Mouse (Mus musculus): ENCODE results near the gene Spg11.
"Not testable (repeated sequence)": the region's sequence is repeated elsewhere in the genome, so short reads cannot be mapped to it uniquely, and the experiment has no call there.

The Spg11 gene

DNA sequence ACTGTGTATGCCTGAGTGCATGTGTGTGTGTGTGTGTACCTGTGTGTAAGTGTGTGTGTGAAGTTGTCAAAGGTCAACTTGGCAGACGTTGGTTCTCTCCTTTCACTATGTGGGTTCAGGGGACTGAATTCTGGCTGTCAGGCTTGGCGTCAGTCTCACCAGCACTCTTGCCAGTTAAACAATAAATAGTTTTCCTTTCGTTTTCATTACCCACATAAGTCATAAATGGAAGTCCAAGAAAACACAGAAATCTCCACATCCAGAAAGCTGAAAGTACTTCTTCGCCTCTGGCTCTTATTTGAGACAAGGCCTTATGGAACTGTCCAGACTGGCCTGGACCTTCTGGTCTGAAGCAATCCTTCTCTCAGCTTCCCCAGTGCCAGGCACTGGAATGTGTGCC lies 27.6 kb upstream of the Spg11 start:
- no peak for DNase-seq (ENCODE audit: low spot score)

DNA sequence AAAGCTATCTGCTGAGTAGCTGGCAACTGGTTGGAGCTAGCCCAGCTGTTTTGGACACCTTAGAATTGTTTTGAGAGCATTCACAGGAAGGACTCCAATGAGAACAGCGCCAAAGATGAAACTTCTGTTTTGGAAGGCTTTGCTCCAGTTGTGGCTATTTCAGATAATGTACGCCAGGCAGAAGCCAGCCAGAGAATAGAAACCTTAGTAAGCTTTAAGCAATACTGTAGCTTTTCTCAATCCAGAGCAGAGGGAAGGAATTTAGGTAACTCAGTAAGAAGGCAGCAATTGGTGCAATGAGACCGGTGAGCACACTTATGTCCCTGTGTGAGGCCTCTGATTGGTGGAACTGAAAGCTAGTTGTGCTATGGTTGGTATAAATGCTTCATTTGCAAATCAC lies 24.9 kb upstream of the Spg11 start:
- no peak for DNase-seq (ENCODE audit: low spot score)

DNA sequence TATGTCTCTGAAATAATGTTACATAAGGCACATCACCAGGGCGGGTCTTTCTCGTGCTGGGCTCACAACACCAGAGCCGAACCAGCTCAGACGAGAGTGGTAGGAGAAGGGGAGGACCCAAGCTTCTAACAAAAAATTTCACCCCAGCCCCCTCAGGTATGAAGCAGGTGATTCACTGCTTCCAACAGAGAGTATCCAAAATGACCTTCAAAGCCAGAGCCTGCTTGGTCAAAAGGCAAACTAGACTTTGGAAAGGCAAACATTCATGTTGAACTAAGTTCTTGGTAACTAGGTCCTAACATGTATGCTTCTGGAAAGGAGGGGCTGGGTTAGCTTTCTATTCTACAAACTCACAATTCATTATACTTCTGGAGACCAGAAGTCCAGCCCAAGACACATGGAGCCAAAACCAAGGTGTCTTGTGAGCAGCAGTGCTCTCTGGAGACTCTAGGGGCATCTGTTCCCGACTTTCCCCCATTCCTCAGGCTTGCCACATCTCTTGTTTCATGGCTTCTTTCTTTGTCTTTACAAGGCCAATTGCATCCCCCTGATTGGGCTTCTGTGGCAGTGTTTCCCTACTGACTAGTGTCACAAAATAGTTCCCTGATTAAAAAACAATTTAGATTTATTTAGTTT lies 23.3 kb upstream of the Spg11 start:
- no peak for DNase-seq (ENCODE audit: low spot score)

DNA sequence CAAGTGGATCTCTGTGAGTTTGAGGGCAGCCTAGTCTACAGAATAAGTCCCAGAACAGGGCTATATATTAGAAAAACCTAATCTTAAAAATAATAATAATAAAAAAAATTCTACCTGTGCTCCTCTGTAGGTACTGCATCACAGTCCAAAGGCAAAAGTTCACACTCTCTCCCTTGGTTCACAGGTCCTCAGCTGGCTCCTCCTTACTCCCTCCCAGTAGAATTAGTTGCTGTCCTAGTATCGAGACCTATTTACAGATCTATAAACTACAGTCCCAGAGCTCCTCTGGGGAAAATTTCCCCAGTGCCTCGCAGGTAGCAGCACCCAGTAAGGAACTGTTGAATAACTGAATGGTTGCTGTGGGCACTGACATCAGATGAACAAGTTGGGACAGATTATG lies 22.6 kb upstream of the Spg11 start:
- DNase-seq (ENCODE audit: low spot score), result no peak

DNA sequence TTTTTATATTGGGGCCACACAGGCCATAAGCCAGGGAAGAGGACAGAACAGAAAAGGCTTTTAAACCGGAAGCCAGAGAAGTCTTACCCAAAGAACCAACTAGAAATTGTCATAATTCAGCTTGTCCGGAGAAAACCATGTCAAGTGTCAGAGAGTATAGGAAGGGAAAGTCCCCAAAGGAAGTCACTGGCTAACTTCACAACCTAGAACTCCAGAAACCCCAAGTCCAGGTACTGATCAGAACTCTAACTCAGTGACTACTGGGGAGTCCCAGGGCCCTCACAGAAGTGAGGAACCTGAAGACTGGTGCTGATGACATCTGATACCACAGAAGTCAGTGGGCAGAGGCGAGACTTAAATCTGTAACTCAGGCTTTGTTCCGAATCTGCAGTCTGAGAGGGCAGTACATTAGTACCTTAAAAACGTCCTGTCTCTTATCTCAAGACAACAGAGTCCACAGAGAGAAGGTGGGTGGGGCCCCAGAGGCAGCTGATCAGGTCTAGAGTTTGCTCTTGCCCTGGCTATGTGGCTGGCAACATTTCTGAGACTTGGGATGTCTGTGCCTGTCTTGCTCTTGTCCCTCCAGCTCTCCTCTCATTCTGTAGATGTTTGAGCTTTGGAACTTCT lies 19.8 kb upstream of the Spg11 start:
- DNase-seq (ENCODE audit: low spot score), result no peak

DNA sequence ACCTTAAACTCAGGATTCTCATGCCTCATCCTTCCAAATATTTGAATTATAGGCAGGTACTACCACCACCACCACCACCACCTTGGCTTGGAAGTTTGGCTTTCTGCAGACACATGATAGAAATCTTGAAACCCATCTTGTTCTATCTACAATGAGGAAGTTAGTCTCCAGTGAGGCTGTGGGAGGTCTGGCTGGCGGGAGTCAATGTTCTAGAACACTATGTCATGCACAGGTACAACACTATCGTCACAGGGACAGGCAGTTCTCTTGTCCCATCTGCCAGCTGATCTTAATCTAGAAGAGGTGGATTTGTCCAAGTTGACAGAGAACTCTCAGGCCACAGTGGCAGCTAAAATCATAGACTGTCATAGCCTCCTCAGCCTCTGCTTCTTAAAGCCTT lies 14.4 kb upstream of the Spg11 start:
- no peak for DNase-seq (ENCODE audit: low spot score)

DNA sequence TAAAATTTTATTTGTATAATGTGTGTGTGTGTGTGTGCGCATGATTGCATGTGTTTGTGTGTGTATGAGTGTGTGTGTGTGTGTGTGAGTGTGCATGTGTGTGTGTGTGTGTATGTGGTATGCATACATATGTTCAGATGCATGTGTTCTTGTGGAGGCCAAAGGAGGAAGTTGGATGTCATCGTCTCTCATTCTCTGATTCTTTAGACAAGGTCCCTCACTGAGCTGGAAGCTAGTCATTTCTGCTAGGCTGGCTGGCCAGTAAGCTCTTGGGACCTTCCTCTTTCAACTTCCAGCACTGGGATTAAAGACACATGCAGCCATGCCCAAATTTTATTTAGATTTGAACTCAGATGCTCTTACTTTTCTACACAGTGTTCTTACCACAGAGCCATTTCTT lies 13.9 kb upstream of the Spg11 start:
- no peak for DNase-seq (ENCODE audit: low spot score)

DNA sequence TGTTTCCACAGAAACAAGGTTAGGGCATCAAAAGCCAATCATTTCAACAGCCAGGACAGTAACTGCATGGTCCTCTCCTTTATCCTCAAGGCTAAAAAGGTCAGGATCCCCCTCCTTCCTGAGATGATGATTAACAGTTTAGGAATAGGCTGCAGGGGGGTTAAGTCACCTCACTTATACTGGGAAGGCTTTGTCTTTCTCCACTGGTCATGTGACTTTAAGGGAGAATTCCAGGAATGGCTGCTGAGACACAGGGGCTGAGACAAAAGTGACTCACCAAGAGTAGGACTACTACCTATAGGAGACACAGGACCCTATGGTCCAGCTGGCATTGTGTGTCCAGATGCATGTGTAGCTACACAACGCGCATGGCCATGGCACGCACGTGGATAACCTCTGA lies 9.4 kb upstream of the Spg11 start:
- no peak for DNase-seq (ENCODE audit: low spot score)

DNA sequence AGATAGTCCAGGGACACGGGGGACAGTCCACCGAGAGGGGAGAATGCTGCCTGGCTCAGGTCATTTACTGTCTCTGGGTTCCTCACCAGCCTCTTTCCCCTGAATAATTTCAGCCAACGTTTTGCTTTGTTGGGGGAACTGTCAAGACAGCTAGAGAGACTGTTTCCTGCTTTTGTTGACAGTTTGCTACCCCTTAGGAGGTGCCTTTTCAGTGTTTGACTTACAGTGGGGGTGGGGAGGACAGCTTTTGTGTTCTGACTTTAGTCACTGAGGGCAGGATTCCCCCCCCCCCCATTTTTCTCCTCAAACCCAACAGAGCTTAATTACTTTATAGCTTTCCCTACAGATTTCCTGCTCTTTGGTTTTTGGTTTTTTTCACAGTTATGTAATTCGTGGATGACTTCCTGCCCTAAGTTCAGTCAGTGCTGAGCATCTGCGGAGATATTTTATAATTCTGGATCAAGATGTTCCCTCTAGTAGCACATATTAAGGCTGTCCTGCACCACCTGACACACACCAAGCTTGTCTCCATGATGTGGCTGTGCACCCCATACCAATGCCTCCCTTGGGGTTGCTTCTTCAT lies 8.7 kb upstream of the Spg11 start:
- DNase-seq (ENCODE audit: low spot score), result no peak

DNA sequence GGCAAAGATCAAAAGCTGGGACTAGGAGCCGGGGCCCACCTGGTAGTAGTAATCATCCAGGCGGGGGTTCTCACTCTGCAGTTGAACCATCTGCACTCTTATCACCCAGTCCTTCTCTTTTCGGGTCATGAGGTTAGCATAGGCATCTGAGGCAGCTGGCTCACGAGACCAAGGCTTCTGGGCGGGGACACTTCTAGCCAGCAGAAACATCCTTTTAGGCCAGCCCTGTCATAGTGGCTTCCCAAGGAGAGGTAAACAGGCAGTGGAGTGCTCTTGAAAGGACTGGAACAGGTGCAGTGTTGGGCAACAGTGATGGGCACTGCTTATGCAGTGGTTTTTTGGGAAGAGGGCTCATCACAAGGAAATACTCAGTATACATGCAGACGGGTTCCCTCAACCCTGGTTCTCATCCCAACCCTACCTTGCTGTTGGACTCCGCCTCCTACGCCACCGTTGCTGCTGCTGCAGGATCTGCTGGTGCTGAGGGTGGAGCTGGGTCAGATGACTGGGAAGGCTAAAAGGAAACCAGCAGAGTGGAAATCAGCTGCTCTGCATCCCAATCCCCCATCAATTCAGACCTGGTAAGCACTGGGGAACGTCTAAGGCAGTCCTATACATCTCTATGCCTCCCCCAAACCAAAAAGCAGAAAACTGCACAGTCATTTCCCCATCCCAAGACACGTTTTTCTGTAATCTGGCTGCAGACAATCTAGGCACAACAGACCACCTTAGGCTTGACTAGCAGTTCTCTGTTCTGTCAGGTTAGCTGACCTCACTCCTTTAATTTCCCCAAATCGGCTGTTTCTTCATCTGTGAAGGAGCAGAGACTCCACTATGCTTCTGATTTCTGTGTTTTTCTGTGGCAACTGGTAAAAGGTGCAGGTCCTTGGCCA lies 7.7 kb upstream of the Spg11 start:
- DNase-seq (ENCODE audit: low spot score), result no peak

DNA sequence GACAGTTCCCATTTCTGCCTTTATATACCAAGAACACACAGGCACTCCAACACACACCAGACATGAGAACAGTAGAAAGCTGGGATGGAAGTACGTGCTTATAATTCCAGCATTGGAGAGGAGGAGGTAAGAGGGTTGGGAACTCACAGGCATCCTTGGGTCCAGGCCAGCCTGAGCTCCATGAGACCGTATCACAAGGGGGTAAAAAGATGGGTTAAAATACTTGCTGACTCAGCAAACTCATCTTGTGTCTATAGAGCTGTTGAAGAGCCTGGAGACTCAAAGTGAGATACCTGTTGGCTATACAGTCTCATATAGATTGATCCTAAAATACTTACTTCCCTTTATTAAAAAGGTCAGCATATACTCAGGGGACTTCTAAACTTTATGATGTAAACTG lies 1.3 kb downstream of the Spg11 start:
- no peak for DNase-seq (ENCODE audit: low spot score)

DNA sequence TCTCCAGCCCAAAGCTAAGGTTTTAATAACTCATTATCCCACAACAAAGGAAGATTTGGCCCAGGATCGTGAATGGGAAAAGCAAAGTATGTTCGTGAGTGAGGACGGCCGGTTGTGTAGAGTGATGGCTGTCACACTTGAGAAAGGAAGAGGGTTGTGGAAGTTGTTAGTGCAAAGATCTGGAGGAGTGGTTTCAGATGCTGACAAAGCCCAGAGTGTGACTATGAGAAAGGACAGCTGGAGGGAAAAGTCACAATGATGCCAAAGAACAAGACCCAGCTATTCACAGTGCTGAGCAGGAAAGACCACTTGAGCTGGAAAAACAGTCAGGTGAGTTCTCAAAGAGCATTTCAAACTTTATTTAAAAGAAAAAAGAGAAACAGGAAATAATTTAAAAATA lies 8.5 kb downstream of the Spg11 start:
- DNase-seq (ENCODE audit: low spot score), result no peak

DNA sequence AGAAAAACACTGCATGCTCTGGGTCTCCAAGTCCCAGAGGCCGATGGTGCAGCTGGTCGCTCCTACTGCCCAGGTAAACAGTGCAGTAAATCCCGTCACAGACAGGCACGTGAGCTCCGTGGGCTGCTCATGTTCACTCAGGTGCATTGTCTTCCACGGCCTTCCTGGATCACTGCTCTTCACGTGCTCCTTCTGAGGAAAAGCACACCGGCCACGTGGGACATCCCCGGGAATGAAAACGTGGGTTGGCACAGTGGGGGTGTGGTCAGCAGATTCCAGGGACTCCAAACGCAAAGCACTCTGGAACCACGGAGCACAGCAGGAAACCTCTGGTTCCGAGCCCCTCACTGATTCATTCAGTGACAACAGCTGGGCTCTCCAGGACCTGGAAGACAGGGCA lies 10.1 kb downstream of the Spg11 start:
- DNase-seq (ENCODE audit: low spot score), result no peak

DNA sequence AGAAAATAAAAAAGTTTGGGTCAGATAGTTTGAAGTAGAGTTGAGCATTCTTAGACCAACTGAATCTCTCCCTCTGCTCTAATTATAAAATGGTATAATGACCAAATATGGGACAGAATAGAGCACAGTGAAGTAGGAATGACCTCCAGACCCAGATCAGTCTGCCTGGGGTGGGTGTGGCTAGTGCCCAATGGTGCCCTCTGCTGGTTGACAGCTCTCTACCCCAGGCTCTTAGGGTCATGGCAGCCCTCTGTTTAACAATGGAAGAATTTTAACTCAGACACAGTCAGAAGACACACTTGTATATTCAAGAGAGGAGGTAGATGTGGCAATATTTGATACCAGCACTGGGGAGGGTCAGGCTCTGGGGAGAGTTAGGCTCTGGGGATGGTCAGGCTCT lies 16.1 kb downstream of the Spg11 start:
- no peak for DNase-seq (ENCODE audit: low spot score)

DNA sequence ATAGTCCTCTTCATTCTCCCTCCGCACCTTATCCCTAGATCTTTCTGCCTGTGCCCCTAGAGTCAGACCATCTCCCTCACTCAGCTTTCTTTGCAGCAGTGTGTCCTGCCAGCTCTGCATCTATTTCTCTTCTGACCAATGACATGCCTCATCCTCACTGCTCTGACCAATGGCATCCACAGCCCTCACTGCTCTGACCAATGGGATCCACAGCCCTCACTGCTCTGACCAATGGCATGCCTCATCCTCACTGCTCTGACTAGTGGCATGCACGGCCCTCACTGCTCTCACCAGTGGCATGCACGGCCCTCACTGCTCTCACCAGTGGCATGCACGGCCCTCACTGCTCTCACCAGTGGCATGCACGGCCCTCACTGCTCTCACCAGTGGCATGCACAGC lies 20.5 kb downstream of the Spg11 start:
- DNase-seq (ENCODE audit: low spot score), result not testable (repeated sequence)

DNA sequence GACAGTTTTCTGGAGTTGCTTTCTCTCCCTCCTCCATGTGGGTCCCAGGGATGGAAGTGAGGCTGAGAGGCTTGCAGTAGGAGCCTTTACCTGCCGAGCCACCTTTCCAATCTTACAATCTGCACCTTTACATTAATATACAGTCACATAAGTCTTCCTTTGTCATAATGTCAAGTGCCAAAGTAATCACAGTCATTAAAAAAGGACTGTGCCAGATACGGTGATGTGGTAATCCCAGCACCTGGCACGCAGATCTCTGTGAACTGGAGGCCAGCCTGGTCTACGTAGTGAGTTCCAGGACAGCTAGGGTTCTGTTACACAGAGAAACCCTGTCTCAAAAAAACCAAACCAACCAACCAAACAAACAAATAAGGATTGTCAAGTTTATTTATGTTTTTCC lies 24.3 kb downstream of the Spg11 start:
- DNase-seq (ENCODE audit: low spot score), result no peak

DNA sequence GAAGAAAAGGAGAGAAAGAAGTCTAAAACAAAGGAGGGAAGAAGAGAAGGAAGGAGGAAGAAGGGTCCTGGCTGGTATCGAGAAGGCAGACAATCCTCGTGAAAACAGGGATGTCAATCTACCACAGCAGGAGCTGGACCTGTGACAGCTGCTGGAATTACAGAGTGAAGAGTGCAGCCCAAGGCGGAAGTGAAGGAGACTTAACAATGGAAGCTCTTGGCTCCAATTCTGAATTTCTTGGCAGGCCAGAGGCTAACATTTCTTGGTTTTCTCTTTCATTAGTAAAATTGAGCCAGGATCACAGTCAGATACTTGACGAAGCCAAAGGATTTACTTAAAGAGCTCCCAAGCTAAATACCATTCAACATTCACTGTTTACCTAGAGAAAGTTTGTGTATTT lies 31.7 kb downstream of the Spg11 start:
- DNase-seq (ENCODE audit: low spot score), result no peak

DNA sequence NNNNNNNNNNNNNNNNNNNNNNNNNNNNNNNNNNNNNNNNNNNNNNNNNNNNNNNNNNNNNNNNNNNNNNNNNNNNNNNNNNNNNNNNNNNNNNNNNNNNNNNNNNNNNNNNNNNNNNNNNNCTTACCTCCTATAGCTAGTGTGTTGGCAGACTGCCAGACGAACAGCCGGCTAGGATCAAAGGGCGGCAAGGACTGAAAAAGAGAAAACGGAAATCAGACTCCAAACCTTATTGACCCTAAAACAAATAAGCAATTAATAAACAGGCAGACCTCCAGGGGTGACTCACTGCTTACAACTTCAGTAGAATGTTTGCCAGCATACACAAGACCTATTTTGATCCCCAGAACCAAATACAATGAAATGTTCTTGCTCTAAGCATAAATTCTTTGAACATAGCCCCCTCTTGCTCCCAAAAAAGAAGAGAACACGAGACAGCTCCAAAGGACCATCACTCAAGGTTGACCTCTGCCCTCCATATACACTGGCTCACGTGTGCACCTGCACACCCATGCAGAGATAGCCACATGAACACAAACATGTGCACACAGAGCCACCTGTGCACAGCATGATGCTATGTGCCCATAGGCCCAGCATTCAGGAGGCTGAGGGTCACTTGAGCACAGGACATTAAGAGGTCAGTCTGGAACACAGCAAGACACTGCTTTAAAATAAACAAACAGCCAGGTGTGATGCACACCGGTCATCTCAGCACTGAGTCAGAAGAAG lies 36.3 kb downstream of the Spg11 start:
- DNase-seq (ENCODE audit: low spot score), result no peak

DNA sequence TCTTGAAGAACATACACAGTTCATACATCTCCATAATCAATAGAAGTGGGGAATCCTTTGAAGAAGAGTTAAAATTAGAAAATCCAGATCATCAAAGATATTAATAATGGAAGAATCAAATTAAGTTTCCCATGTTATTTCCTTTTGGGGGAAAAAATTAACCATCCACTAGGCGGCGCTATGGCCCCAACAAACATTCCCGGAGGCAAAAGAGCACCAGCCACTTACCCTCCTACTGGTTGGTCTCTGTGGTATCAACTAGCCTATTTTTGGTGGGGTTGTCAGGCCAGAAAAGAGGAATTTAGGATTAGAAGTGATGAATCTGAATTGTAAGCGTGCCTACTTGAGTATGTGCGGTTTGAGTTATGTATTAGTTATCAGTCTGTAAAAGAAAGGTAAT lies 48.3 kb downstream of the Spg11 start:
- DNase-seq (ENCODE audit: low spot score), result peak; percentile 74

DNA sequence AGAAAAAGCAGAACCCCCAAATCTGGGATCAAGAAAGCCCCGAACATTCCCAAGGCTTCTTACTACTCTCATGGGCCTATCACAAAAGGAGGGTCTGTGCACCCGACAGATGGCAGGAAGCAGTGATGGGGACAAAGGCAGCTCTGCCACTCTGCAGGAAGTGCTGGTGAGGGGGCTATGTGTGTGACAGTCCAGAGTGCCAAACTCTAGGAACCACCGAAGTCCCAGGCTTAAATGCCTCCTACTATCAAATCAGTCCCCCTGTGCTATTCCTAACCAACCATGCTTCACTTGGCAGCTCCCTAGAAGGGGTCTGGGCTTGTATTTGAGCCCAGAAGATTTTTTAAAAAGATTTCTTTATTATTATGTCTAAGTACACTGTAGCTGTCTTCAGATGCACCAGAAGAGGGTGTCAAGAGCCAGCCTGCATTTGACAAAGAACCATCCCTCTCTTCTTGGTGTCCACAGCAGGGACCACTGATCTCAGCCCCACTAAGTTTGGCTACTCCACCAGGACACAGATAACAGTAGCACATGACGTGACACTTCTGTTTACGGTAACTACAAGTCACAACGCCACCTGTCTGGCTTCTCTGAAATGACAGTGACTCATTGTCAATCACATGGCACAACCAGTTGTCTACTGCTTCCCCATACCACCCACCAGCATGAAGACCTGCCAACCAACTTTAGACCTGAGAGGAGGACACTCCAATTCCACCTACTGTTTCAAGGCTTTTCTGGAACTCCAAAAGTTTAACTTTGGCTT lies 48.9 kb downstream of the Spg11 start:
- DNase-seq (ENCODE audit: low spot score), result no peak

DNA sequence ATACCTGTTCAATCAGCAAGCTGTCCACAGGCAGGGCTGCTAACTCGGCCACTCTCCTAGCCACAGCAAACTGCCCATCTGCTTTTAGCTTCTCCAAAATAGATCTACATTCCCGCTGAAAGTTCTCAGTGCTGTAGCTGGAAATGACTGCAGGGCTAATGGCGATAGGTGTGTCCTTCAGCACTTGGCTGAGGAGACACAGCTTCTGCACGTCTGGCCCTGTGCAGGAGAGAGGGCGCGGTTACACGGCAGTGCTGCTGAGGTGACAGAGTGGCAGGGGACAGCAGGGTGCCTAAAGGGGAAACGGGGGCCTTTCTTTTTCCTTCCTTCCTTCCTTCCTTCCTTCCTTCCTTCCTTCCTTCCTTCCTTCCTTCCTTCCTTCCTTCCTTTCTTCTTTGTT lies 51.9 kb downstream of the Spg11 start:
- DNase-seq (ENCODE audit: low spot score), result no peak

Data from testis, postnatal 10 days (tissue).